In genomic region chr15:96857709-96858108, GRCm38 (mm10) we compare ENCODE assay signal across 20 mouse cellular contexts.
DNase-seq lines count a peak whose midpoint lies in the region; ATAC-seq and TF ChIP-seq lines count a peak whose summit lies in the region.
"Had no signal": no experiment of that assay in that cellular context is flagged by ENCODE, and none has a peak within 500 bp of the region (broad histone marks: within the 10 kb centered on the region; RNA-seq: fewer than 3 reads in every experiment).

No protein-coding gene starts in this region.

- H3K27ac ChIP-seq in gastrocnemius, adult 2 months = peak overlapping the region; percentile 72
- H3K27ac ChIP-seq in liver, embryonic 16.5 days (ENCODE audit: low read length) = no peak overlapping the region
- no peak overlapping the region for H3K27ac ChIP-seq in liver, embryonic 12.5 days
- H3K27ac ChIP-seq in stomach, embryonic 14.5 days (ENCODE audit: low read length) = no peak overlapping the region
- no peak overlapping the region for H3K27ac ChIP-seq in forebrain, embryonic 12.5 days
- H3K27ac ChIP-seq: embryonic facial prominence, embryonic 10.5 days; heart, embryonic 10.5 days; hindbrain, embryonic 13.5 days; hindbrain, postnatal 0 days had no signal

- H3K4me2 ChIP-seq in liver, embryonic 16.5 days (ENCODE audit: low read depth, low read length) = no peak overlapping the region
- no peak overlapping the region for H3K4me2 ChIP-seq in liver, embryonic 12.5 days
- H3K4me2 ChIP-seq in stomach, embryonic 14.5 days (replicated peaks; ENCODE audit: low read depth, low read length) = no peak overlapping the region
- no peak overlapping the region for H3K4me2 ChIP-seq in forebrain, embryonic 12.5 days
- H3K4me2 ChIP-seq: hindbrain, embryonic 13.5 days had no signal

- WGBS in liver, embryonic 16.5 days (ENCODE audit: insufficient replicate concordance) = 47% methylated on average over 3 of the region's 3 CpGs
- WGBS in liver, embryonic 12.5 days (ENCODE audit: insufficient replicate concordance) = 38% methylated on average over 3 of the region's 3 CpGs
- WGBS in stomach, embryonic 14.5 days = 46% methylated on average over 3 of the region's 3 CpGs
- WGBS in forebrain, embryonic 12.5 days = 76% methylated on average over 3 of the region's 3 CpGs

- H3K36me3 ChIP-seq in liver, embryonic 16.5 days (ENCODE audit: control insufficient read depth, insufficient read depth) = no peaks in the 10 kb centered on the region
- H3K36me3 ChIP-seq in liver, embryonic 12.5 days = no peaks in the 10 kb centered on the region
- no peaks in the 10 kb centered on the region for H3K36me3 ChIP-seq in stomach, embryonic 14.5 days (ENCODE audit: control insufficient read depth, insufficient read depth, low read length)
- H3K36me3 ChIP-seq in forebrain, embryonic 12.5 days (replicated peaks) = no peaks in the 10 kb centered on the region
- H3K36me3 ChIP-seq: embryonic facial prominence, embryonic 10.5 days; heart, embryonic 10.5 days; hindbrain, embryonic 13.5 days had no signal

- intact Hi-C loops in gastrocnemius, adult 2 months (cut with DNase I) = loop anchor here (5.0 kb wide), 1 partner anchor 55 kb away; no protein-coding TSS in a partner anchor

- no peaks in the 10 kb centered on the region for H3K9me3 ChIP-seq in liver, embryonic 16.5 days (replicated peaks; ENCODE audit: control insufficient read depth, low read length)
- no peaks in the 10 kb centered on the region for H3K9me3 ChIP-seq in liver, embryonic 12.5 days (replicated peaks)
- no peaks in the 10 kb centered on the region for H3K9me3 ChIP-seq in stomach, embryonic 14.5 days (ENCODE audit: control insufficient read depth, low read depth, low read length)
- no peaks in the 10 kb centered on the region for H3K9me3 ChIP-seq in forebrain, embryonic 12.5 days
- H3K9me3 ChIP-seq: embryonic facial prominence, embryonic 10.5 days; heart, embryonic 10.5 days; hindbrain, embryonic 13.5 days had no signal

- no peak overlapping the region for H3K4me3 ChIP-seq in gastrocnemius, adult 2 months
- H3K4me3 ChIP-seq in liver, embryonic 16.5 days (ENCODE audit: low read depth, low read length) = no peak overlapping the region
- H3K4me3 ChIP-seq in liver, embryonic 12.5 days = no peak overlapping the region
- no peak overlapping the region for H3K4me3 ChIP-seq in stomach, embryonic 14.5 days (ENCODE audit: low read depth, low read length)
- no peak overlapping the region for H3K4me3 ChIP-seq in forebrain, embryonic 12.5 days (replicated peaks)
- H3K4me3 ChIP-seq: embryonic facial prominence, embryonic 10.5 days; heart, embryonic 10.5 days; hindbrain, embryonic 13.5 days had no signal

- TF ChIP-seq CTCF in gastrocnemius, adult 2 months (IDR thresholded peaks at IDR 0.05) = no peak

- H3K27me3 ChIP-seq in liver, embryonic 16.5 days (ENCODE audit: control insufficient read depth, insufficient read depth, low read depth, low read length) = no peaks in the 10 kb centered on the region
- H3K27me3 ChIP-seq in liver, embryonic 12.5 days (replicated peaks) = no peaks in the 10 kb centered on the region
- H3K27me3 ChIP-seq in stomach, embryonic 14.5 days (ENCODE audit: control insufficient read depth, insufficient read depth, low read length) = no peaks in the 10 kb centered on the region
- H3K27me3 ChIP-seq in forebrain, embryonic 12.5 days = no peaks in the 10 kb centered on the region
- H3K27me3 ChIP-seq: hindbrain, embryonic 13.5 days had no signal

- no peak for DNase-seq in gastrocnemius, adult 2 months
- no peak for DNase-seq in gastrocnemius, adult 8-10 months (ENCODE audit: low spot score in 2 of 2)
- peak; percentile 22 for DNase-seq in testis, postnatal 10 days (ENCODE audit: low spot score)
- no peak for DNase-seq in embryo, embryonic 10.5 days (ENCODE audit: low spot score)
- DNase-seq: adrenal gland, postnatal 14 days; cerebellum, adult 11-12 months; cerebellum, adult 9-11 months; cerebellum, postnatal 36 days; gastrocnemius, postnatal 25 days; heart, adult 18-20 months; heart, postnatal 10 days had no signal

- ATAC-seq in liver, embryonic 16.5 days (ENCODE audit: low read depth) = peak; percentile 43
- ATAC-seq in liver, embryonic 12.5 days = no peak
- ATAC-seq in stomach, embryonic 14.5 days (ENCODE audit: insufficient number of reproducible peaks, insufficient read depth, low FRiP score, low read depth) = 0 out of 2 replicates have a peak, but pooled peaks have one; percentile 28
- no peak for ATAC-seq in forebrain, embryonic 12.5 days (ENCODE audit: low FRiP score)
- ATAC-seq: forebrain, embryonic 14.5 days; hindbrain, postnatal 0 days had no signal

- no peaks in the 10 kb centered on the region for H3K4me1 ChIP-seq in liver, embryonic 16.5 days (ENCODE audit: control insufficient read depth, low read depth, low read length)
- H3K4me1 ChIP-seq in liver, embryonic 12.5 days = no peaks in the 10 kb centered on the region
- H3K4me1 ChIP-seq in stomach, embryonic 14.5 days (ENCODE audit: control insufficient read depth, insufficient read depth, low read length) = no peaks in the 10 kb centered on the region
- no peaks in the 10 kb centered on the region for H3K4me1 ChIP-seq in forebrain, embryonic 12.5 days
- H3K4me1 ChIP-seq: embryonic facial prominence, embryonic 10.5 days; hindbrain, embryonic 13.5 days had no signal

- no peak overlapping the region for H3K9ac ChIP-seq in liver, embryonic 16.5 days (ENCODE audit: low read depth, low read length)
- H3K9ac ChIP-seq in liver, embryonic 12.5 days = no peak overlapping the region
- no peak overlapping the region for H3K9ac ChIP-seq in stomach, embryonic 14.5 days (replicated peaks; ENCODE audit: low read depth, low read length)
- no peak overlapping the region for H3K9ac ChIP-seq in forebrain, embryonic 12.5 days
- H3K9ac ChIP-seq: hindbrain, embryonic 13.5 days had no signal

Comparison
In these comparisons a context has a peak if more than half of its experiments do, and no peak if none do; other contexts are left out.
1. ATAC-seq: peak in liver, embryonic 16.5 days (single experiment) and stomach, embryonic 14.5 days (single experiment); none in liver, embryonic 12.5 days (single experiment) and forebrain, embryonic 12.5 days (single experiment).